Mouse (Mus musculus) heart, postnatal 0 days (tissue): ENCODE measurements around the gene Lmo7.

Experiments
- CTCF ChIP-seq: IDR thresholded peaks from 2 replicates; pipeline ENCODE4 v1.5.1; 2016; ENCODE audit warnings: antibody characterized with exemption, control low read depth, low read depth
- EP300 ChIP-seq: IDR thresholded peaks from 2 replicates; pipeline ENCODE4 v1.6.1; 2016; ENCODE audit warnings: antibody characterized with exemption, low read depth

DNA sequence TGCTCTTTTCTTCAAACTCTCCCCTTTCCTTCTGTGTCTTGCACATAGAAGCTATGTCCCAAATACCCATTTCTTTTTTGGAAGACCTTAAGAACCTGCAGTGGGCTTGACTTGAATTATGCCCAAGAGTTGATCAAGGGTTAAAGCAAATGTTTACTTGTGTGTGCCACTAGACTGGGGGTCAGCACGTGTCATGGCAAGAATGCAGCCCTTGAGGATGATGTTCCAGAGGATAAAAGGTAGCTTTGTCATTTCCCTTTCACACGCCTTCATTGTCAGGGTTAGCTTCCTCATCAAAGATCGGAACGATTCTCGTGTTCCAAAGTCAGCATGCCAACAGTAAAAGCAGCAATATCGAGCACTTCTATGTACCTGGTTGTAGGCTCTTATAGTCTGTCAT, 243.4 kb downstream of the Lmo7 start:
- TF ChIP-seq CTCF (no peak), EP300 (no peak)
